ENCODE assay signal across 10 mouse cellular contexts in the genomic region with DNA sequence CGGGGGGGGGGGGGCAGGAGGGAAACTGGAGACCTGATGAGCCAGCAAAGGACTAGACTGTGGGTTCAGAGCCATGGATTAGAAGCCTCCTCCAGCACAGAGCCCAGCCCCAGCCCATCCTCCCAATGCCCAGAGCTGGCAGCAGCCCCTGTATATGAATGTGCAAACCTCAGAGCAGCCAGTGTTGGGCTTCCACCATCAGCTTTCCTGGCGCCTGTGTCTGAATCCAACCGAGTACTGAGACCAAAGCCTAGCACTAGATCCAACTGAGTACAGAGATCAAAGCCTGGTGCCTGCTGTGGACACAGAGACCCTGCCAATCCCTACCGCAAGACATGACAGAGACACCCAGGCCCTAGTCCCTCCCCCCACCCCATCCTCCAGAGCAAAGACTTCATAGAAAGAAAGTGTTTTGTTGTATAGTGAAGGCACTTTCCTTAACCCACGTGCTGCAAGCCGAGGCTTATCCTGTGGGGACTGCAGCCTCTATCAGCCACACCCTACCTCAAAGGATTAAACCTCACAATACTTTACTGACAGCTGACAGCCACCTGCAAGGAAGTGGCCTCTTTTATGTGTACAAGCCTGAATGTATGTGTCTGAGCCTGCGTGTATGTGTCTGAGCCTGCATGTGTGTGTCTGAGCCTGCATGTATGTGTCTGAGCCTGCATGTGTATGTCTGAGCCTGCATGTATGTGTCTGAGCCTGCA. TPM values are rescaled to one million over a fixed set of nuclear protein-coding genes. Genes with fewer than 3 reads are reported as not detected.
DNase-seq lines count a peak whose midpoint lies in the region; ATAC-seq lines count a peak whose summit lies in the region.
"Had no signal": no experiment of that assay in that cellular context is flagged by ENCODE, and none has a peak within 500 bp of the region (broad histone marks: within the 10 kb centered on the region; RNA-seq: fewer than 3 reads in every experiment).

No protein-coding gene starts in this region.

- no peaks in the 10 kb centered on the region for H3K27me3 ChIP-seq in forebrain, embryonic 14.5 days (replicated peaks; ENCODE audit: control insufficient read depth, insufficient read depth, low read length)
- no peaks in the 10 kb centered on the region for H3K27me3 ChIP-seq in forebrain, embryonic 12.5 days
- no peaks in the 10 kb centered on the region for H3K27me3 ChIP-seq in midbrain, embryonic 15.5 days (replicated peaks)

- DNase-seq in forebrain, embryonic 14.5 days (ENCODE audit: low spot score) = peak; percentile 29
- DNase-seq in spleen, postnatal 36 days (ENCODE audit: low spot score in 2 of 2) = peak; percentile 26 to 36
- no peak for DNase-seq in spleen, adult 12 weeks (ENCODE audit: low spot score)
- DNase-seq in layer of hippocampus, adult 9-10 months (ENCODE audit: low spot score) = no peak
- no peak for DNase-seq in adrenal gland, postnatal 4 days (ENCODE audit: low spot score in 2 of 2)
- no peak for DNase-seq in frontal cortex, postnatal 14 days (ENCODE audit: low spot score in 2 of 2)
- DNase-seq: B cell, adult 2 months; cerebellum, adult 9-11 months had no signal

- H3K27ac ChIP-seq in forebrain, embryonic 14.5 days (ENCODE audit: low read depth, low read length) = no peak overlapping the region
- no peak overlapping the region for H3K27ac ChIP-seq in forebrain, embryonic 12.5 days
- H3K27ac ChIP-seq in midbrain, embryonic 15.5 days = no peak overlapping the region

- H3K9ac ChIP-seq in forebrain, embryonic 14.5 days (ENCODE audit: low read length) = no peak overlapping the region
- no peak overlapping the region for H3K9ac ChIP-seq in forebrain, embryonic 12.5 days
- H3K9ac ChIP-seq in midbrain, embryonic 15.5 days = no peak overlapping the region

- no peak overlapping the region for H3K4me3 ChIP-seq in forebrain, embryonic 14.5 days (ENCODE audit: low read depth, low read length)
- no peak overlapping the region for H3K4me3 ChIP-seq in forebrain, embryonic 12.5 days (replicated peaks)
- no peak overlapping the region for H3K4me3 ChIP-seq in midbrain, embryonic 15.5 days

- no peaks in the 10 kb centered on the region for H3K36me3 ChIP-seq in forebrain, embryonic 14.5 days (ENCODE audit: control insufficient read depth, insufficient read depth, low read length)
- no peaks in the 10 kb centered on the region for H3K36me3 ChIP-seq in forebrain, embryonic 12.5 days (replicated peaks)
- H3K36me3 ChIP-seq in midbrain, embryonic 15.5 days (replicated peaks) = no peaks in the 10 kb centered on the region

- no peak for ATAC-seq in forebrain, embryonic 14.5 days
- ATAC-seq in forebrain, embryonic 12.5 days (ENCODE audit: low FRiP score) = no peak
- ATAC-seq in midbrain, embryonic 15.5 days (replicated peaks) = peak; percentile 62; the same call in 1 of the 2 replicates

- WGBS in forebrain, embryonic 14.5 days = 30% methylated on average over 7 of the region's 7 CpGs
- 30% methylated on average over 6 of the region's 7 CpGs for WGBS in forebrain, embryonic 12.5 days
- WGBS in midbrain, embryonic 15.5 days = 26% methylated on average over 7 of the region's 7 CpGs

- H3K9me3 ChIP-seq in forebrain, embryonic 14.5 days (replicated peaks; ENCODE audit: control insufficient read depth, low read length) = no peaks in the 10 kb centered on the region
- no peaks in the 10 kb centered on the region for H3K9me3 ChIP-seq in forebrain, embryonic 12.5 days
- no peaks in the 10 kb centered on the region for H3K9me3 ChIP-seq in midbrain, embryonic 15.5 days

- H3K4me2 ChIP-seq in forebrain, embryonic 14.5 days (ENCODE audit: low read length) = no peak overlapping the region
- H3K4me2 ChIP-seq in forebrain, embryonic 12.5 days = no peak overlapping the region
- no peak overlapping the region for H3K4me2 ChIP-seq in midbrain, embryonic 15.5 days

- H3K4me1 ChIP-seq in forebrain, embryonic 14.5 days (ENCODE audit: control insufficient read depth, insufficient read depth, low read length) = no peaks in the 10 kb centered on the region
- H3K4me1 ChIP-seq in forebrain, embryonic 12.5 days = 0 out of 2 replicates have a peak, but pooled peaks cover 7% of the 10 kb centered on the region
- H3K4me1 ChIP-seq in midbrain, embryonic 15.5 days = no peaks in the 10 kb centered on the region

RNA-seq across cellular contexts. Expression of a gene that starts 40.2 kb away (rescaled TPM):
- 0.13 and 0.17 TPM in 2 replicates for polyA plus RNA-seq in forebrain, embryonic 14.5 days (2014; fragmentation: Nextera tagmentation; extraction: Ambion mirVana)
- 0.36 and 0.45 TPM in 2 replicates for polyA plus RNA-seq in forebrain, embryonic 12.5 days (2016; fragmentation: Nextera tagmentation; extraction: Ambion mirVana)
- 0.36 and 0.43 TPM in 2 replicates for polyA plus RNA-seq in midbrain, embryonic 15.5 days (2015; fragmentation: Nextera tagmentation; extraction: Ambion mirVana)
- total RNA-seq in adrenal gland, postnatal 4 days (2021) = 1 to 10 TPM; 6.3 to 7.7 TPM

Comparison
In these comparisons a context has a peak if more than half of its experiments do, and no peak if none do; other contexts are left out.
1. DNase-seq: peak in forebrain, embryonic 14.5 days (single experiment) and spleen, postnatal 36 days (2 of 2); none in spleen, adult 12 weeks (single experiment), layer of hippocampus, adult 9-10 months (single experiment), adrenal gland, postnatal 4 days (0 of 2) and frontal cortex, postnatal 14 days (0 of 2).